Mouse (Mus musculus) small intestine, adult 2 months (tissue): Measurements from ENCODE around the gene Samsn1.

Experiments used
- CTCF ChIP-seq: fragments of 200-500 bp; IDR thresholded peaks from 2 replicates; pipeline ENCODE4 v1.5.1; 2012; ENCODE audit warnings: low read depth, mild to moderate bottlenecking, control low read depth, inconsistent platforms, low read length, moderate library complexity, mixed read lengths; ENCODE audit not compliant: insufficient replicate concordance, insufficient read length; ENCODE audit errors: extremely low read depth
- POLR2A ChIP-seq: fragments of 200-500 bp; IDR thresholded peaks from 2 replicates; pipeline ENCODE4 v1.6.1; 2012; ENCODE audit warnings: low read depth, mild to moderate bottlenecking, control low read depth, inconsistent platforms, low read length, moderate library complexity

DNA sequence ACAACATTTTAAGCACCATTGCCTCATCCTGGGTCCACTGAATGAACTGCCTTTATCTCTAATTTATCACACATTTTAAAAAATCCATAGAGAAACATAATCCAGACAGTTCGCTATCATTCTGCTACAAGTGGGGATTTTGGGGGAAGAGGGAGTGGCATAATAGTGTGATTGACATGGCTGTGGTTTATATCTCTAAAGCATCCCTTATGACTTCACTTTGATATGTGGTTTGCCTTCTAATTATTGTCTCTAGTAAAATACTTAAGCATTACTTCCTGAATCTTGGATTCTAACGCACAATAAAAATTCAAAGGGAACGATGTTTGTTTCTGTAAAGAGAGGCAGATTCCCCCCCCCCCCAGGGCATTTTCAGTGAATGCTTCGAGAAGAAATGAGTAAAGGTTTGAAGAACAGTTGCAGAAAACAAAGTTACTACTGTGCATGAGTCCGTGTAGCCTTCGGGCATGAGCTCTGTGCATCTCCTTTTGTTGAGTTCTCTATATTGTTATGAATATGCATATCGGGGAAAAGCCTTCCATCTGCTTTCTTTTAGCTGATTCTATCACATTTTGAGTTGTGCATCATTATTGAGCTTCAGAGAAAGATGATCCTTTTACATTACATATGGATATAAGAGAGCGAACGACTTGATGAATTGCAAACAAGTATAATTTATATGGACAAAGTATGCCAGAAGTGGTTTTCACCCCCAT is 168.4 kb downstream of the Samsn1 start:
- TF ChIP-seq CTCF (no peak), POLR2A (no peak)
